Mouse (Mus musculus) embryonic facial prominence, embryonic 15.5 days (tissue): ENCODE measurements around the gene Ebp. TPM values are rescaled to one million over a fixed set of nuclear protein-coding genes. Genes with fewer than 3 reads are reported as not detected.

Experiments used
- ATAC-seq: fragments of 200-750 bp; cut with Nextera tagmentation; 2 replicates; pipeline ENCODE4 v1.8.0; 2017; ENCODE audit warnings: low read depth, moderate TSS enrichment; ENCODE audit not compliant: insufficient number of reproducible peaks, low FRiP score, low TSS enrichment
- H3K27ac ChIP-seq: fragments of 300-500 bp; sonication (generic); replicated peaks from 2 replicates; pipeline ENCODE4 v1.5.1; 2015; ENCODE audit warnings: mild to moderate bottlenecking, inconsistent platforms
- H3K27me3 ChIP-seq: fragments of 300-500 bp; sonication (generic); 2 replicates; pipeline ENCODE4 v1.6.1; 2015; ENCODE audit warnings: inconsistent platforms
- H3K36me3 ChIP-seq: fragments of 300-500 bp; sonication (generic); 2 replicates; pipeline ENCODE4 v1.6.1; 2015; ENCODE audit warnings: mild to moderate bottlenecking, inconsistent platforms
- H3K4me1 ChIP-seq: fragments of 300-500 bp; sonication (generic); 2 replicates; pipeline ENCODE4 v1.6.1; 2015; ENCODE audit warnings: inconsistent platforms
- H3K4me2 ChIP-seq: fragments of 300-500 bp; sonication (generic); replicated peaks from 2 replicates; pipeline ENCODE4 v1.6.1; 2015; ENCODE audit warnings: mild to moderate bottlenecking, inconsistent platforms
- H3K4me3 ChIP-seq: fragments of 300-500 bp; sonication (generic); replicated peaks from 2 replicates; pipeline ENCODE4 v1.5.1; 2015; ENCODE audit warnings: mild to moderate bottlenecking, inconsistent platforms
- H3K9ac ChIP-seq: fragments of 300-500 bp; sonication (generic); 2 replicates; pipeline ENCODE4 v1.6.1; 2015; ENCODE audit warnings: inconsistent platforms
- H3K9me3 ChIP-seq: fragments of 300-500 bp; sonication (generic); replicated peaks from 2 replicates; pipeline ENCODE4 v1.6.1; 2016; ENCODE audit warnings: inconsistent platforms
- WGBS: fragments of 180-500 bp; shearing (Covaris S2); methylation state at CpG from one replicate; pipeline ENCODE4 v1.1.7; 2015; 5-methylcytosine and 5-hydroxymethylcytosine counted together
- polyA plus RNA-seq: library from polyadenylated mRNA; unstranded; fragments of >200 nt; fragmentation: Nextera tagmentation; extraction: Ambion mirVana; gene quantifications from 2 replicates; pipeline ENCODE4 v1.2.1, GENCODE M21; 2015

Ebp gene
- polyA plus RNA-seq, 1 experiment from 2014 or later = 48.6 TPM

GRCm38 (mm10) chrX:8182871-8183540, 10.3 kb downstream of the Ebp start:
- H3K4me3 ChIP-seq = no peak overlapping the region
- ATAC-seq = no peak
- no peaks in the 10 kb centered on the region for H3K9me3 ChIP-seq
- H3K4me1 ChIP-seq = no peaks in the 10 kb centered on the region
- peaks cover 8% of the 10 kb centered on the region; the same call in 1 of the 2 replicates for H3K36me3 ChIP-seq
- H3K27ac ChIP-seq = no peak overlapping the region
- H3K27me3 ChIP-seq = no peaks in the 10 kb centered on the region
- no peak overlapping the region for H3K4me2 ChIP-seq
- 22% methylated on average over 7 of the region's 7 CpGs for WGBS
- no peak overlapping the region for H3K9ac ChIP-seq

GRCm38 (mm10) chrX:8179646-8180045, 13.7 kb downstream of the Ebp start:
- Histone ChIP-seq H3K9ac (no peak overlapping the region), H3K4me2 (no peak overlapping the region), H3K4me3 (no peak overlapping the region), H3K27ac (no peak overlapping the region), H3K4me1 (no peaks in the 10 kb centered on the region), H3K9me3 (no peaks in the 10 kb centered on the region), H3K27me3 (no peaks in the 10 kb centered on the region), H3K36me3 (no peaks in the 10 kb centered on the region)
- ATAC-seq = no peak
- WGBS = 83% methylated on average over 5 of the region's 5 CpGs

- no peaks in the 10 kb centered on the region for H3K9me3 ChIP-seq
- H3K27me3 ChIP-seq = no peaks in the 10 kb centered on the region
- H3K4me2 ChIP-seq = no peak overlapping the region
- no peak overlapping the region for H3K4me3 ChIP-seq
- no peaks in the 10 kb centered on the region for H3K4me1 ChIP-seq
- no peak overlapping the region for H3K9ac ChIP-seq
- no peak for ATAC-seq
- no peaks in the 10 kb centered on the region for H3K36me3 ChIP-seq
- H3K27ac ChIP-seq = no peak overlapping the region
- 95% methylated on average over 2 of the region's 2 CpGs for WGBS
These were observed 14.4 kb downstream of the Ebp start for GRCm38 (mm10) chrX:8178871-8179270.

GRCm38 (mm10) chrX:8175504-8176385, 17.6 kb downstream of the Ebp start, which contains the start of gene Tbc1d25:
TSS of gene Tbc1d25 (minus strand) at chrX:8176181.
- Histone ChIP-seq H3K27me3 (no peaks in the 10 kb centered on the region), H3K27ac (peak within 1 kb of the TSS; percentile 60; the same call in 1 of the 2 replicates), H3K36me3 (no peaks in the 10 kb centered on the region), H3K9me3 (no peaks in the 10 kb centered on the region), H3K9ac (peak within 1 kb of the TSS; percentile 35), H3K4me1 (no peaks in the 10 kb centered on the region), H3K4me3 (peak within 1 kb of the TSS; percentile 64), H3K4me2 (peak within 1 kb of the TSS; percentile 49)
- WGBS = 19% methylated on average over 56 of the region's 56 CpGs
- peak; percentile 92 for ATAC-seq

- no peak for ATAC-seq
- peak overlapping the region; percentile 49 for H3K4me2 ChIP-seq
- no peak overlapping the region for H3K27ac ChIP-seq
- no peaks in the 10 kb centered on the region for H3K36me3 ChIP-seq
- H3K4me3 ChIP-seq = peak overlapping the region; percentile 64
- no peaks in the 10 kb centered on the region for H3K9me3 ChIP-seq
- WGBS = 11% methylated on average over 4 of the region's 4 CpGs
- H3K4me1 ChIP-seq = no peaks in the 10 kb centered on the region
- H3K27me3 ChIP-seq = no peaks in the 10 kb centered on the region
- peak overlapping the region; percentile 35; the same call in 1 of the 2 replicates for H3K9ac ChIP-seq
These were observed 18.2 kb downstream of the Ebp start for GRCm38 (mm10) chrX:8175169-8175503.

- H3K4me1 ChIP-seq = no peaks in the 10 kb centered on the region
- H3K9ac ChIP-seq = no peak overlapping the region
- H3K4me3 ChIP-seq = no peak overlapping the region
- ATAC-seq = no peak
- no peaks in the 10 kb centered on the region for H3K9me3 ChIP-seq
- 90% methylated on average over 10 of the region's 10 CpGs for WGBS
- 0 out of 2 replicates have a peak, but pooled peaks cover 2% of the 10 kb centered on the region for H3K36me3 ChIP-seq
- H3K27me3 ChIP-seq = no peaks in the 10 kb centered on the region
- no peak overlapping the region for H3K27ac ChIP-seq
- no peak overlapping the region for H3K4me2 ChIP-seq
These were observed 25.3 kb downstream of the Ebp start for GRCm38 (mm10) chrX:8167716-8168647.

- no peak overlapping the region for H3K27ac ChIP-seq
- no peaks in the 10 kb centered on the region for H3K4me1 ChIP-seq
- no peak overlapping the region for H3K9ac ChIP-seq
- no peak for ATAC-seq
- H3K9me3 ChIP-seq = no peaks in the 10 kb centered on the region
- 88% methylated on average over 4 of the region's 4 CpGs for WGBS
- H3K4me2 ChIP-seq = no peak overlapping the region
- H3K36me3 ChIP-seq = 0 out of 2 replicates have a peak, but pooled peaks cover 2% of the 10 kb centered on the region
- no peak overlapping the region for H3K4me3 ChIP-seq
- no peaks in the 10 kb centered on the region for H3K27me3 ChIP-seq
These were observed 28.8 kb downstream of the Ebp start for GRCm38 (mm10) chrX:8164471-8164870.

- ATAC-seq = no peak
- H3K27me3 ChIP-seq = no peaks in the 10 kb centered on the region
- H3K27ac ChIP-seq = no peak overlapping the region
- H3K4me1 ChIP-seq = no peaks in the 10 kb centered on the region
- H3K36me3 ChIP-seq = 0 out of 2 replicates have a peak, but pooled peaks cover 2% of the 10 kb centered on the region
- 78% methylated on average over 5 of the region's 5 CpGs for WGBS
- H3K9ac ChIP-seq = no peak overlapping the region
- no peak overlapping the region for H3K4me3 ChIP-seq
- no peaks in the 10 kb centered on the region for H3K9me3 ChIP-seq
- H3K4me2 ChIP-seq = no peak overlapping the region
These were observed 30.2 kb downstream of the Ebp start for GRCm38 (mm10) chrX:8163076-8163475.

- no peaks in the 10 kb centered on the region for H3K27me3 ChIP-seq
- H3K4me2 ChIP-seq = peak within 1 kb of the TSS; percentile 56
- H3K36me3 ChIP-seq = peaks cover 12% of the 10 kb centered on the region; the same call in 1 of the 2 replicates
- peak within 1 kb of the TSS; percentile 64 for H3K4me3 ChIP-seq
- H3K27ac ChIP-seq = peak within 1 kb of the TSS; percentile 98
- peak within 1 kb of the TSS; percentile 71 for H3K9ac ChIP-seq
- 21% methylated on average over 62 of the region's 65 CpGs for WGBS
- H3K9me3 ChIP-seq = no peaks in the 10 kb centered on the region
- peak; percentile 93 for ATAC-seq
- peaks cover 8% of the 10 kb centered on the region for H3K4me1 ChIP-seq
These were observed 47.9 kb downstream of the Ebp start, which contains the start of gene Rbm3 for GRCm38 (mm10) chrX:8145153-8145991. TSS of gene Rbm3 (minus strand) at chrX:8145880.

GRCm38 (mm10) chrX:8143750-8144149, 49.6 kb downstream of the Ebp start:
- 65% methylated on average over 7 of the region's 7 CpGs for WGBS
- no peak for ATAC-seq
- Histone ChIP-seq H3K9me3 (no peaks in the 10 kb centered on the region), H3K4me3 (peak overlapping the region; percentile 64), H3K36me3 (peaks cover 12% of the 10 kb centered on the region; the same call in 1 of the 2 replicates), H3K4me1 (peaks cover 8% of the 10 kb centered on the region), H3K27ac (no peak overlapping the region), H3K4me2 (peak overlapping the region; percentile 56), H3K27me3 (no peaks in the 10 kb centered on the region), H3K9ac (no peak overlapping the region)
